Mouse (Mus musculus): ENCODE measurements around the gene Prss33.

GRCm38 (mm10) chr17:23790269-23791078 lies 45.4 kb downstream of the Prss33 start, which contains the start of gene Srrm2:
- TF ChIP-seq POLR2A (IDR thresholded peaks at IDR 0.05; ENCODE audit: borderline replicate concordance, insufficient read depth, low read length) (peak; percentile 69), CTCF (IDR thresholded peaks at IDR 0.05; ENCODE audit: borderline replicate concordance, insufficient read depth, low read depth, low read length) (no peak)
